Mouse (Mus musculus): Measurements from ENCODE around the gene Cep85l.

GRCm38 (mm10) chr10:53359016-53359415, 20.7 kb downstream of the Cep85l start:
- no peak for TF ChIP-seq CTCF (IDR thresholded peaks at IDR 0.05; ENCODE audit: low read depth, low read length)
- TF ChIP-seq POLR2A (IDR thresholded peaks at IDR 0.05; ENCODE audit: borderline replicate concordance, low read depth, low read length) = no peak
